Mouse (Mus musculus): ENCODE data around the gene Rassf2. TPM values are rescaled to one million over a fixed set of nuclear protein-coding genes. Genes with fewer than 3 reads are reported as not detected.

Gene Rassf2
- polyA plus RNA-seq, 1 experiment from 2014 or later = 3.2 TPM

DNA sequence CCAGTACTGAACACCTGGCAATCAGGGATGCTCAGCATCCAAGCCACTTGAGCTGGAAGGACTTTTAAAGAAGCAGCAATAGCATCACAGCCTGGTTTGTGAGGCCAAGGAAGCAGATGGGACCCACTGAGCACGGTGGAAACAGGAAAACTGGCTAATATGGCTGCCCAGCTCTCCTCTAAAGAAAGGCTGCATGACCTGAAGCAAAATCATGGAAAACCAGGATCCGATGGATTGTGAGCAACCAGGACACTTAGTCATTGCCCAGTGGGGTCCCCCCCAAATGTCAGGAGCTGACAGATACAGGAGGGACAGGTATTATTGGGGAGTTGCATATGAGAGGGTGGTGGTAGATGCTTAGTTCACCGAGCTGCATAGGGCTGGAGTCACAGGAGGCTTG, 81.9 kb downstream of the Rassf2 start:
- in situ Hi-C loops (cut with MboI; ENCODE audit: low pct_unique_long_range_greater_than_20kb) = loop anchor here (25.0 kb wide), 2 partner anchors 111 to 386 kb away; partner anchors contain the start of gene Adra1d
- no peaks in the 10 kb centered on the region for H3K27me3 ChIP-seq
- TF ChIP-seq CTCF (IDR thresholded peaks at IDR 0.05) = no peak
- ChIA-PET CTCF (interaction anchor here (4.6 kb wide), 1 partner anchor 127 kb away, joined by 15 read pairs; no protein-coding TSS in a partner anchor), POLR2A (interaction anchor here (0.6 kb wide), 1 partner anchor 192 kb away, joined by 5 read pairs; no protein-coding TSS in a partner anchor)
- ATAC-seq (no peak), DNase-seq (ENCODE audit: low read depth, low spot score) (no peak)

DNA sequence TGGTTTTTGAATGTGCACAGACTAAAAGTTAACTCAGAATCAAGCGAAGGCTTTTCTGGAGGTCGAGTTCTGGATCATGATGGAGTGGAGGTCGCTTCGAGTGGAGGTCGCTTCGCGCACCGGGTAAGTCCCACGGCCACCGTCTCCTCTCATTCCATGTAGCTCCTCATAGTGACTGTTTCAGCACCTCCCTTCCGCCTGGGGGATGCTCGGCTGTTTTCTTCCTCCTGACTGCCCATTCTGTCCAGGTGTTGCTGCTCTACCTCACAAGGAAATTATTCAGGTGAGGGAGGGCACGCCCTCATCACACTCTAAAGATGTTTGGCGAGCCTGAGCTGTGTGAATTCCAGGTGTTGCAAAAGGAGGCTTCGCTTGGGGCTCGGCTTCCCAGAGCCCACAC, 83.7 kb downstream of the Rassf2 start:
- ATAC-seq = no peak
- no peaks in the 10 kb centered on the region for H3K27me3 ChIP-seq
- DNase-seq (ENCODE audit: low read depth, low spot score) = no peak
- TF ChIP-seq CTCF (IDR thresholded peaks at IDR 0.05) = no peak
- ChIA-PET CTCF (interaction anchor here (4.6 kb wide), 1 partner anchor 125 kb away, joined by 15 read pairs; no protein-coding TSS in a partner anchor), POLR2A (no interaction called here)
- in situ Hi-C loops (cut with MboI; ENCODE audit: low pct_unique_long_range_greater_than_20kb) = loop anchor here (25.0 kb wide), 2 partner anchors 109 to 384 kb away; partner anchors contain the start of gene Adra1d

DNA sequence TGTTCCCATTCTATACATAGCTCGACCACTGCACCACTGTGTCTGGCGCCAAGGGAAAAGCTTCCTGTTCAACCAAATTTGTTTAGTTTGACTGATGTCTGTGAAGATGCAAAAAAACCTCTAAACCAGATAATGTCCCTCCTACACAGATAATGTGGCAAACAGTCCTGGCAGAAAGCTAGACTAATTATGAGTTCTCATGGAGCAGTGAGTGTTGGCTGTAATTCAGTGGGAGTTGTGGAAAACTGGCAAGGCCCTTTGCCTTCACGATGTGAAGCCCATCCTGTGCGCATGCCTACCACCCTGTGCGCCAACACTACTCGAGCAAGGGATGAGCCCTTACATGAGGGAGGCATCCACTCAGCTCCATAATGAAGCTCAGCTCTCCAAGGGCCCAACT, 84.3 kb downstream of the Rassf2 start:
- DNase-seq (ENCODE audit: low read depth, low spot score) (no peak), ATAC-seq (no peak)
- POLR2A ChIA-PET = no interaction called here
- TF ChIP-seq CTCF (IDR thresholded peaks at IDR 0.05) = no peak
- CTCF ChIA-PET = interaction anchor here (4.6 kb wide), 1 partner anchor 125 kb away, joined by 15 read pairs; no protein-coding TSS in a partner anchor
- in situ Hi-C loops (cut with MboI; ENCODE audit: low pct_unique_long_range_greater_than_20kb) = loop anchor here (25.0 kb wide), 2 partner anchors 108 to 383 kb away; partner anchors contain the start of gene Adra1d
- no peaks in the 10 kb centered on the region for H3K27me3 ChIP-seq

DNA sequence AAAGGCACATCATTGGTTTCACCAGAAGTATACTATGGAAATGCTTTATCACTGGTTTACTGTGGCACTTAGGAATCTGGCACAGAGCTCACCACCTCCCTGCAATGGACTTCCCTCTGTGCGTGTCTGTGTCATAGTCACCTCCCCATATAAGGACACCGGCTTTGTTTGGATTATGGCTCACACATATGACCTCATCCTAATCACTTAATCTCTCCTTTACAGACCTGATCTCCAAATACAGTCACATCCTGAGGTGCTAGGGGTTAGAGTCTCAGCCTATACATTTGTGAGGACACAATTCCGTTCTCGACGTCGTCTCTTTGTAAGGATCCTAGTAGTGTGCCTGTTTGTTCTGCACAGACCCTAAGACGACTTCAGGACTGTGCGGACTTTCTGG, 84.8 kb downstream of the Rassf2 start:
- no peaks in the 10 kb centered on the region for H3K27me3 ChIP-seq
- ChIA-PET POLR2A (no interaction called here), CTCF (interaction anchor here (1.1 kb wide), 1 partner anchor 112 kb away, joined by 3 read pairs; no protein-coding TSS in a partner anchor)
- DNase-seq (ENCODE audit: low read depth, low spot score) = no peak
- ATAC-seq = peak; percentile 21
- in situ Hi-C loops (cut with MboI; ENCODE audit: low pct_unique_long_range_greater_than_20kb) = loop anchor here (25.0 kb wide), 2 partner anchors 108 to 383 kb away; partner anchors contain the start of gene Adra1d
- TF ChIP-seq CTCF (IDR thresholded peaks at IDR 0.05) = no peak

DNA sequence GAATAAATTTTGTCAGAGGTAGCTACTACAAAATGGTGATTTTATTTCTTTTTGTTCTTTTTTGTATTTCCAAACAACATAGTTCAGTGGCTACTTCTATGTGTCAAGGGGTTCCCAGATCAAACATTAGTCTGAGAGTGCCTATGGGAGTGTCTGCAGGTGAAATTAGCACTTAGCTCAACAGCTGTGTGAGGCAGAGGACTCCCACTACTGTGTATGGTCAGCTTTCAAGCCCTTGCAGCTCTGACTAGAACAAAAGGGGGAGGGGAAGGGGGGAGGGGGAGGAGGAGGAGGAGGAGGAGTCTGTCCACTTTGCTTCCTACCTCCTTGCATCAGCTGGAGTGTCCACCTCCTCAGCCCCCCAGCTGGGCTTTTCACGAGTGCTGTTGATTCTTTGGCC, 85.7 kb downstream of the Rassf2 start:
- ChIA-PET CTCF (interaction anchor here (1.1 kb wide), 1 partner anchor 111 kb away, joined by 3 read pairs; no protein-coding TSS in a partner anchor), POLR2A (interaction anchor here (0.6 kb wide), 1 partner anchor 113 kb away, joined by 5 read pairs; no protein-coding TSS in a partner anchor)
- in situ Hi-C loops (cut with MboI; ENCODE audit: low pct_unique_long_range_greater_than_20kb) = loop anchor here (25.0 kb wide), 2 partner anchors 107 to 382 kb away; partner anchors contain the start of gene Adra1d
- H3K27me3 ChIP-seq = no peaks in the 10 kb centered on the region
- no peak for DNase-seq (ENCODE audit: low read depth, low spot score)
- TF ChIP-seq CTCF (IDR thresholded peaks at IDR 0.05) = no peak
- no peak for ATAC-seq

DNA sequence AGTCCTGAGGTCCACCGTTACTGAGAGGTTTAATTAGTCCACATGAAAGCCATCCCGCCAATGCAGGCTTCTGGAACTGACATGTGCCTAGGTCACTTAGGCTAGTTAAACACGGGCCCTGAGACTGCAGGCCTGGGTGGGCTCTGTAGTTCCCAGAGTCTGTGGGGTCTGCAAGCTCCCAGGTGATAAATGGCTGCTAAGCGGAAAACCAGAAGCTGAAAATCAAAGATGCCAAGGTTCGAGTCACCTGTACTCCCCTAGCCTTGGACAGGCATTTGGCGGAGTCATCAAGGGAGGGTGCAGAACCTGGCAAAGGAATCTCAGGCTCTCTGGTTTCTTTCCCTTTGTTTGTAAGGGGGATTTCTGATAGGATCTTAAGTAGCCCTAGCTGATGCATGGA, 88.6 kb downstream of the Rassf2 start:
- TF ChIP-seq CTCF (IDR thresholded peaks at IDR 0.05) = no peak
- ATAC-seq (no peak), DNase-seq (ENCODE audit: low read depth, low spot score) (no peak)
- CTCF ChIA-PET = no interaction called here
- no peaks in the 10 kb centered on the region for H3K27me3 ChIP-seq
- in situ Hi-C loops (cut with MboI; ENCODE audit: low pct_unique_long_range_greater_than_20kb) = loop anchor here (25.0 kb wide), 2 partner anchors 104 to 379 kb away; partner anchors contain the start of gene Adra1d
- POLR2A ChIA-PET = interaction anchor here (0.6 kb wide), 1 partner anchor 50 kb away, joined by 6 read pairs; no protein-coding TSS in a partner anchor

DNA sequence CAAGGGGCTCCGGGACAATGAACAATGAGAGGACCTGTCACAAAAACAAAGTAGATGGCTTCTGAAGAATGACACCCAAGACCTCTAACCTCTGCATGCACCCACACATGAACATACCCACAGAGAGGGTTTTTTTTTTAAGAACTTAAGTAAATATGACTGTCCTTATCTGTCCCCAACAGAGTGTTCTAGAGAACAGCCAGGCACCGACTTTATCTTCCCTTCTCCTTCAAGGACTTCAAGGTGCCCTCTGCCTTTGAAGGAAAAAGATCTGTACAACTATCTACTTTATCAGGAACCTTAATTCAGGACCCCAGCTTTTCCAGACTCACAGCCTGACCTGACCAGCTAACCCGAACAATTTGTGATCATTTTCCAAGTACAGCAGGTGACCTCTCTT, 89.6 kb downstream of the Rassf2 start:
- ChIA-PET POLR2A (no interaction called here), CTCF (interaction anchor here (2.5 kb wide), 1 partner anchor 113 kb away, joined by 15 read pairs; no protein-coding TSS in a partner anchor)
- DNase-seq (ENCODE audit: low read depth, low spot score) (no peak), ATAC-seq (no peak)
- no peak for TF ChIP-seq CTCF (IDR thresholded peaks at IDR 0.05)
- in situ Hi-C loops (cut with MboI; ENCODE audit: low pct_unique_long_range_greater_than_20kb) = loop anchor here (25.0 kb wide), 2 partner anchors 103 to 378 kb away; partner anchors contain the start of gene Adra1d
- no peaks in the 10 kb centered on the region for H3K27me3 ChIP-seq

Other genes with a start within 250 kb of the Rassf2 start
- gene Erv3, start 170.5 kb downstream of the Rassf2 start, polyA plus RNA-seq (2021) = not detected
- gene Prnp, start 120.3 kb downstream of the Rassf2 start, polyA plus RNA-seq (2021) = 148 TPM
- gene Prn, start 120.3 kb downstream of the Rassf2 start, polyA plus RNA-seq (2021) = not detected
- gene Prnd, start 79.4 kb downstream of the Rassf2 start, polyA plus RNA-seq (2021) = 0.15 TPM
- gene Slc23a2, start 114.8 kb upstream of the Rassf2 start, polyA plus RNA-seq (2021) = 19.7 TPM
- gene Tmem230, start 217.5 kb upstream of the Rassf2 start, polyA plus RNA-seq (2021) = 26.9 TPM
- 120 TPM for gene Pcna, start 223.1 kb upstream of the Rassf2 start, polyA plus RNA-seq (2021)
- gene Cds2, start 232.9 kb upstream of the Rassf2 start, polyA plus RNA-seq (2021) = 48.0 TPM

Data from Patski (cell line).